12 mouse cellular contexts compared by ENCODE assay signal in the genomic region with DNA sequence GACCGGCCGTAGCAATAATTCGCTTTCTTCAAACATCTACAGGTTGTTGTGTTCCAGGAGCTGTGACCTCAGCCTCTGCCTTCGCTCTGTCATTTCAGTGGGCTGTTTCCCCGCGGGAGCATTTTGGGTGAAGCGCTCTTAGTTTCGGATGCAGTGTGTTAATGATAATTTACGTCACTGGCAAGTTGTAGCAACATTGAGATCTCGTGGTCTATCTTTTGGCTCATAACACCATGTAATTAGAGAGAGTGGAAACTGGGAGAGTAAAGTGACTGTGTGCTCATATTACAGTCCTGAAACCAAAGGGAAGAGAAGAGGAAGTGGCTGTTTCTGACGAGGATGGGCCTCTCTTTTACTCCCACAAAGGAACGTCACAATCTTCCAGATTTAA.
DNase-seq lines count a peak whose midpoint lies in the region; ATAC-seq lines count a peak whose summit lies in the region.
"Had no signal": no experiment of that assay in that cellular context is flagged by ENCODE, and none has a peak within 500 bp of the region (broad histone marks: within the 10 kb centered on the region; RNA-seq: fewer than 3 reads in every experiment).

No protein-coding gene starts in this region.

- H3K9ac ChIP-seq in kidney, embryonic 15.5 days = no peak overlapping the region
- H3K9ac ChIP-seq: limb, embryonic 13.5 days had no signal

- DNase-seq in kidney, adult 8-10 months = no peak
- peak; percentile 34 for DNase-seq in MN1 (ENCODE audit: low spot score)
- DNase-seq in forebrain, embryonic 10.5 days (ENCODE audit: extremely low spot score, low spot score) = no peak
- DNase-seq in testis, postnatal 14 days (ENCODE audit: low spot score) = no peak
- no peak for DNase-seq in embryo, embryonic 11 days
- no peak for DNase-seq in limb, embryonic 10.5 days (ENCODE audit: low spot score)

- H3K27me3 ChIP-seq in kidney, embryonic 15.5 days = no peaks in the 10 kb centered on the region
- 0 out of 2 replicates have a peak, but pooled peaks cover under 1% of the 10 kb centered on the region for H3K27me3 ChIP-seq in forebrain, embryonic 10.5 days (ENCODE audit: poor library complexity, severe bottlenecking)
- no peaks in the 10 kb centered on the region for H3K27me3 ChIP-seq in limb, embryonic 10.5 days (ENCODE audit: low read depth, poor library complexity, severe bottlenecking)
- H3K27me3 ChIP-seq: limb, embryonic 13.5 days had no signal

- H3K27ac ChIP-seq in kidney, embryonic 15.5 days = peak overlapping the region; percentile 81
- H3K27ac ChIP-seq in forebrain, embryonic 10.5 days = peak overlapping the region; percentile 30; the same call in 1 of the 2 replicates
- no peak overlapping the region for H3K27ac ChIP-seq in limb, embryonic 10.5 days
- H3K27ac ChIP-seq: limb, embryonic 13.5 days had no signal

- peaks cover 42% of the 10 kb centered on the region for H3K4me1 ChIP-seq in kidney, embryonic 15.5 days
- peaks cover 35% of the 10 kb centered on the region for H3K4me1 ChIP-seq in forebrain, embryonic 10.5 days
- H3K4me1 ChIP-seq in limb, embryonic 10.5 days = peaks cover 35% of the 10 kb centered on the region

- H3K4me3 ChIP-seq in kidney, embryonic 15.5 days (replicated peaks) = no peak overlapping the region
- H3K4me3 ChIP-seq in forebrain, embryonic 10.5 days = no peak overlapping the region
- H3K4me3 ChIP-seq in limb, embryonic 10.5 days = no peak overlapping the region
- H3K4me3 ChIP-seq: limb, embryonic 13.5 days had no signal

- no peaks in the 10 kb centered on the region for H3K9me3 ChIP-seq in kidney, embryonic 15.5 days (replicated peaks)
- H3K9me3 ChIP-seq in forebrain, embryonic 10.5 days = no peaks in the 10 kb centered on the region
- H3K9me3 ChIP-seq in limb, embryonic 10.5 days (replicated peaks) = no peaks in the 10 kb centered on the region
- H3K9me3 ChIP-seq: G1E; heart, embryonic 10.5 days; limb, embryonic 13.5 days had no signal

- H3K4me2 ChIP-seq in kidney, embryonic 15.5 days = no peak overlapping the region

- ATAC-seq in kidney, embryonic 15.5 days (replicated peaks; ENCODE audit: low FRiP score) = no peak
- peak; percentile 73 for ATAC-seq in megakaryocyte, adult 5-6 weeks (ENCODE audit: poor library complexity, severe bottlenecking)
- ATAC-seq: lung, postnatal 0 days had no signal

- 31% methylated on average over 12 of the region's 12 CpGs for WGBS in kidney, embryonic 15.5 days
- WGBS in forebrain, embryonic 10.5 days = 81% methylated on average over 12 of the region's 12 CpGs
- WGBS in limb, embryonic 10.5 days = 67% methylated on average over 12 of the region's 12 CpGs

- no peaks in the 10 kb centered on the region for H3K36me3 ChIP-seq in kidney, embryonic 15.5 days
- no peaks in the 10 kb centered on the region for H3K36me3 ChIP-seq in forebrain, embryonic 10.5 days (replicated peaks)
- H3K36me3 ChIP-seq in limb, embryonic 10.5 days = no peaks in the 10 kb centered on the region
- H3K36me3 ChIP-seq: G1E; heart, embryonic 10.5 days; limb, embryonic 13.5 days had no signal
